Mouse (Mus musculus) ES-E14 (cell line): ENCODE data around the gene 4930535I16Rik.

Source experiments
- CHD2 ChIP-seq: IDR thresholded peaks from 2 replicates; pipeline ENCODE4 v1.6.1; 2014; ENCODE audit warnings: mild to moderate bottlenecking, low read depth, low read length, inconsistent platforms
- HCFC1 ChIP-seq: IDR thresholded peaks from 2 replicates; pipeline ENCODE4 v1.6.1; 2012; ENCODE audit warnings: low read length, inconsistent platforms, borderline replicate concordance; ENCODE audit not compliant: insufficient read depth
- MAFK ChIP-seq: IDR thresholded peaks from 2 replicates; pipeline ENCODE4 v1.6.1; 2014; ENCODE audit warnings: mild to moderate bottlenecking, low read depth, low read length, inconsistent platforms; ENCODE audit not compliant: insufficient read depth
- ZC3H11A ChIP-seq: IDR thresholded peaks from 2 replicates; pipeline ENCODE4 v1.6.1; 2012; ENCODE audit warnings: low read depth, mild to moderate bottlenecking, inconsistent platforms, low read length, borderline replicate concordance
- ZNF384 ChIP-seq: IDR thresholded peaks from 2 replicates; pipeline ENCODE4 v1.6.1; 2012; ENCODE audit warnings: low read depth, low read length, inconsistent platforms

GRCm38 (mm10) chr4:123905126-123905668 lies 12.6 kb downstream of the 4930535I16Rik start:
- TF ChIP-seq CHD2 (no peak), ZC3H11A (no peak), HCFC1 (no peak), MAFK (no peak), ZNF384 (no peak)
